Mouse (Mus musculus) heart, embryonic 11.5 days (tissue): ENCODE data around the gene Oard1. TPM values are rescaled to one million over a fixed set of nuclear protein-coding genes. Genes with fewer than 3 reads are reported as not detected.
A peak's percentile ranks its signal among the peaks of the same experiment; 100 is the strongest.

ENCODE experiments used
- ATAC-seq: fragments of 200-750 bp; cut with Nextera tagmentation; replicated peaks from 2 replicates; pipeline ENCODE4 v1.8.0; 2017; ENCODE audit warnings: moderate library complexity; ENCODE audit not compliant: insufficient number of reproducible peaks, low FRiP score, low TSS enrichment
- H3K27ac ChIP-seq: fragments of 300-500 bp; sonication (generic); 2 replicates; pipeline ENCODE4 v1.5.1; 2014; ENCODE audit warnings: mild to moderate bottlenecking, low read depth, low read length
- H3K27me3 ChIP-seq: fragments of 300-500 bp; sonication (generic); 2 replicates; pipeline ENCODE4 v1.6.1; 2014; ENCODE audit warnings: mild to moderate bottlenecking, low read length, mixed read lengths; ENCODE audit not compliant: control insufficient read depth, insufficient read depth
- H3K36me3 ChIP-seq: fragments of 300-500 bp; sonication (generic); 2 replicates; pipeline ENCODE4 v1.6.1; 2014; ENCODE audit warnings: mild to moderate bottlenecking, low read length, moderate library complexity, mixed read lengths; ENCODE audit not compliant: control insufficient read depth, insufficient read depth
- H3K4me1 ChIP-seq: fragments of 300-500 bp; sonication (generic); 2 replicates; pipeline ENCODE4 v1.6.1; 2014; ENCODE audit warnings: low read length; ENCODE audit not compliant: control insufficient read depth, insufficient read depth
- H3K4me2 ChIP-seq: fragments of 300-500 bp; sonication (generic); 2 replicates; pipeline ENCODE4 v1.6.1; 2014; ENCODE audit warnings: mild to moderate bottlenecking, moderate library complexity
- H3K4me3 ChIP-seq: fragments of 300-500 bp; sonication (generic); 2 replicates; pipeline ENCODE4 v1.5.1; 2014; ENCODE audit warnings: low read depth, low read length
- H3K9ac ChIP-seq: fragments of 300-500 bp; sonication (generic); 2 replicates; pipeline ENCODE4 v1.6.1; 2014; ENCODE audit warnings: mild to moderate bottlenecking, low read depth, low read length, moderate library complexity
- H3K9me3 ChIP-seq: fragments of 300-500 bp; sonication (generic); replicated peaks from 2 replicates; pipeline ENCODE4 v1.6.1; 2016; ENCODE audit warnings: low read length; ENCODE audit not compliant: control insufficient read depth
- WGBS: fragments of 180-500 bp; shearing (Covaris S2); extraction: QIAGEN DNeasy Blood & Tissue Kit; methylation state at CpG from one replicate; pipeline ENCODE4 v1.1.7; 2014; ENCODE audit not compliant: insufficient replicate concordance; 5-methylcytosine and 5-hydroxymethylcytosine counted together
- polyA plus RNA-seq: library from polyadenylated mRNA; unstranded; fragments of >200 nt; fragmentation: Nextera tagmentation; extraction: Ambion mirVana; gene quantifications from 2 replicates; pipeline ENCODE4 v1.2.1, GENCODE M21; 2014

The Oard1 gene
- polyA plus RNA-seq, 1 experiment from 2014 or later: 48.0 TPM

DNA sequence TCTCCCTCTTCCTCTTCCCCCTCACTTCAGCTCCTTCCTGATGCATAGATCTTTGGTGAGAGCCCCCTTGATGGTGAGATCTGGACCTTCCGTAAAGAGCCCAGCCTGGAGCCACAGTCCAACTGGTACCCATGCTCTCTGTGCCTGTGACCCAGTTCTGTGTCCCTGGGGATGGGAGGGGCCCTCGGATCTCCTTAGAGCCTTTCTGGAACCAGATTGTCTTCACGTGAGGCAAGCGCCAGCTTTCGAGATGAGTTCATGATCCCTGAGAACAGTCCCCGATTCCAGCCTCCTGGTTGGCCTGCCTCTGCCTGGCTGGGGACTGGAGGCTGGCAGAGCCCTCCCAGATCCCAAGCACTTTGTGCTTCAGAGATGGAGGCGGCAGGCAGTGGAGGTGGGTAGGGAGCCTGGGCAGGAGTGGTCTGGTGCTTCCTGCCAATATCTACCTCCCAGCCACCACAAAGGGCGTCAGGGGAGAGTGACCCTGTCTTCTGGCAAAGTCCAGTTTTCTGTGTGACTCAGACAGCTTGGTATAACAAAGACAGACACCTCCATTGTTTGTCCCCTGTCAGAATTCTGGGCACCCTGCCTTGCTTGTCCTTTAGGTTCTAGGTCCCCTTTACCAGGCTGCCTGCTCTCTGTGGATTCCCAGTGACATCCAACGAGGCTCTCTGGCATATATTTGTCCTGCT is 42.1 kb downstream of the Oard1 start:
- H3K9me3 ChIP-seq: no peaks in the 10 kb centered on the region
- H3K9ac ChIP-seq: no peak overlapping the region
- no peaks in the 10 kb centered on the region for H3K36me3 ChIP-seq
- no peaks in the 10 kb centered on the region for H3K27me3 ChIP-seq
- H3K4me2 ChIP-seq: no peak overlapping the region
- no peak overlapping the region for H3K4me3 ChIP-seq
- WGBS: 65% methylated on average over 9 of the region's 9 CpGs
- no peak for ATAC-seq
- no peaks in the 10 kb centered on the region for H3K4me1 ChIP-seq
- no peak overlapping the region for H3K27ac ChIP-seq

- no peak overlapping the region for H3K27ac ChIP-seq
- no peak overlapping the region for H3K4me3 ChIP-seq
- no peak overlapping the region for H3K9ac ChIP-seq
- no peaks in the 10 kb centered on the region for H3K36me3 ChIP-seq
- no peaks in the 10 kb centered on the region for H3K4me1 ChIP-seq
- WGBS: 65% methylated on average over 7 of the region's 7 CpGs
- no peak overlapping the region for H3K4me2 ChIP-seq
- ATAC-seq: no peak
- H3K27me3 ChIP-seq: no peaks in the 10 kb centered on the region
- H3K9me3 ChIP-seq: no peaks in the 10 kb centered on the region
Measured at GRCm38 (mm10) chr17:48453489-48453888, 43.7 kb downstream of the Oard1 start.

GRCm38 (mm10) chr17:48454190-48454589 is 44.4 kb downstream of the Oard1 start:
- no peak overlapping the region for H3K9ac ChIP-seq

DNA sequence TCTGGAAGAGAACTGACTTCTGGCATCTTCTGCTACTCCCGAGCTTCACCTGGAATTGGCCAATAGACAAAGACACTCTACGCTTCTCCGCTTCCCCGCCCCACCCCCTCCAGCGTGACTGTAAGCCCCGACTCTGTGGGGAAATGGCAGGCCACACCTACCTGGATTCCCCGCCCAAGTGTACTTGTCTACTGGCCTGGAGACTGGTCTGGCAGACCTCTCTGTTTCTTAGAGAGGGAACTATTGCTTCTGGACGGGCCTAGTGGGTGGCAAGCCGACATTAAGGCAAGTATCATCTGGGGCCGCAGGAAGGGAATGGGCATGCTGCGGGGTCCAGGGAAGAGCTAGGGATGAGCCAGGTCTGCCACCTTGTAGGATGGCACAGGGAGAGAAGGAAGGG is 44.9 kb downstream of the Oard1 start, which contains the start of gene Unc5cl:
Gene Unc5cl, plus strand, starts transcription at position 214 of the 400 bp plus-strand sequence.
- Histone ChIP-seq H3K36me3 (no peaks in the 10 kb centered on the region), H3K4me1 (no peaks in the 10 kb centered on the region), H3K27ac (no peak within 1 kb of the TSS), H3K4me3 (no peak within 1 kb of the TSS), H3K9ac (no peak within 1 kb of the TSS), H3K27me3 (no peaks in the 10 kb centered on the region), H3K9me3 (no peaks in the 10 kb centered on the region), H3K4me2 (peak within 1 kb of the TSS; percentile 42)
- ATAC-seq: no peak
- 62% methylated on average over 11 of the region's 11 CpGs for WGBS

More at GRCm38 (mm10) chr17:48454190-48454589, 44.4 kb downstream of the Oard1 start:
- H3K4me1 ChIP-seq: no peaks in the 10 kb centered on the region
- no peaks in the 10 kb centered on the region for H3K36me3 ChIP-seq
- H3K4me2 ChIP-seq: peak overlapping the region; percentile 42
- H3K9me3 ChIP-seq: no peaks in the 10 kb centered on the region
- WGBS: 30% methylated on average over 7 of the region's 7 CpGs
- no peak for ATAC-seq
- H3K27me3 ChIP-seq: no peaks in the 10 kb centered on the region
- H3K4me3 ChIP-seq: no peak overlapping the region
- no peak overlapping the region for H3K27ac ChIP-seq

DNA sequence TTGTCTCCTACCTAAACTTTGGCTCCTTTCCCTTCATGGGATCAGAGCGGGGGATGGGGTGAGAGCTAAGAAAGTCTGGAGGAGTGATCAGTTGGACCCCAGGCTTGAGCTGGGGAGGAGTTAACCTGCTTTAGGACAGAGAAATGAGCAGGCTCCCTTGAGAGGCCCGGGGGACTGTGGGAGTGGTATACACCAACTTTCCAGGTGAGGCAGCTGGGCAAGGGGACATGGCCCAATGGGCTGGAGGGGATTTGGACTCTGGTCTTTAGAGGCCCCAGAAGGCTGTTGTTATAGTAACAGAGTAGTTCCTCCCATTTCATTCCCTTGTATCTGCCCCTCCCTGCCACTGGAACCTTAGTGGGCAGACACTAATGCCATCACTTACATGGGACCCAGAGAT is 46.1 kb downstream of the Oard1 start:
- Histone ChIP-seq H3K4me1 (no peaks in the 10 kb centered on the region), H3K4me2 (no peak overlapping the region), H3K27me3 (no peaks in the 10 kb centered on the region), H3K36me3 (no peaks in the 10 kb centered on the region), H3K4me3 (no peak overlapping the region), H3K9me3 (no peaks in the 10 kb centered on the region), H3K27ac (no peak overlapping the region), H3K9ac (no peak overlapping the region)
- ATAC-seq: no peak
- 85% methylated on average over 2 of the region's 2 CpGs for WGBS

DNA sequence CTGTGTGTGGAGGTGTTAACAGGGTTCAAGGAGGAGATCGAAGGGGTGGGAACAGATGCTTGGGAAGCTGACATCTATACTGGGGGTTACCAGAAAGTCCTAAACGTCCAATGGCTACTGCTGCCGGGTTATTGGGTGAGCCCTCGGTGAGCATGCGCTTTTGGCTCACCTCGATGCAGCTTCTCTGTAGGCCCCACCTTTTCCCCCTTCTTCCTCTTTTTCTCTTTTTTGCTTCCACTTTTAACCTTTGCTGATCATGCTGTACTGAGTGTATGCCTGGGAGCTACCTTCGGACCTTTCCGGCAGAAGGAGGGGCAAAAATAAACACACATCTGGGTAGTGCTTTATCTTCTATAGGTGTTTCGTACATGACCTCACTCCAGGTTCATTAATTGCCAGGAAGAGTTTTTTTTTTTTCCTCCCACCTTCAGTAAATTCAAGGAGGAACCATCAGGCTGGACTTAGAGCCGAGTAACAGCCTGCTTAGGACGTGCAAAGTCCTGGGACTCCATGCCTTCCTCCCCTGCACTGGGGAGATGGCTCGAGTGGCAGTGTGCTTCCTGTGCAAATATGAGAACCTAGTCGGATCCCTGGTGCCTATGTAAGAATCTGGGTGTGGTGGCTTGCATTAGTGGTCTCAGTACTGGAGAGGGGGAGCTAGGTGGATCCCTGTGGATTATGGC is 48.3 kb downstream of the Oard1 start:
- no peaks in the 10 kb centered on the region for H3K4me1 ChIP-seq
- no peak for ATAC-seq

GRCm38 (mm10) chr17:48462096-48462495 is 52.3 kb downstream of the Oard1 start:
- Histone ChIP-seq H3K27me3 (peaks cover 11% of the 10 kb centered on the region), H3K9ac (no peak overlapping the region), H3K4me2 (no peak overlapping the region), H3K27ac (no peak overlapping the region), H3K4me3 (no peak overlapping the region), H3K4me1 (no peaks in the 10 kb centered on the region), H3K36me3 (no peaks in the 10 kb centered on the region), H3K9me3 (no peaks in the 10 kb centered on the region)
- 90% methylated on average over 13 of the region's 13 CpGs for WGBS
- no peak for ATAC-seq

More for the DNA sequence above, 48.3 kb downstream of the Oard1 start:
- H3K27ac ChIP-seq: no peak overlapping the region
- no peak overlapping the region for H3K4me2 ChIP-seq
- no peaks in the 10 kb centered on the region for H3K36me3 ChIP-seq
- no peaks in the 10 kb centered on the region for H3K9me3 ChIP-seq
- 69% methylated on average over 13 of the region's 13 CpGs for WGBS
- no peak overlapping the region for H3K9ac ChIP-seq
- H3K4me3 ChIP-seq: no peak overlapping the region
- no peaks in the 10 kb centered on the region for H3K27me3 ChIP-seq

- H3K4me1 ChIP-seq: no peaks in the 10 kb centered on the region
- peaks cover 15% of the 10 kb centered on the region for H3K27me3 ChIP-seq
- WGBS: 82% methylated on average over 4 of the region's 4 CpGs
- H3K9ac ChIP-seq: no peak overlapping the region
- no peak overlapping the region for H3K4me3 ChIP-seq
- no peak overlapping the region for H3K27ac ChIP-seq
- no peaks in the 10 kb centered on the region for H3K36me3 ChIP-seq
- ATAC-seq: no peak
- H3K9me3 ChIP-seq: no peaks in the 10 kb centered on the region
- H3K4me2 ChIP-seq: no peak overlapping the region
Measured at GRCm38 (mm10) chr17:48463391-48463790, 53.6 kb downstream of the Oard1 start.
